ENCODE assay signal across 8 mouse cellular contexts in the genomic region with DNA sequence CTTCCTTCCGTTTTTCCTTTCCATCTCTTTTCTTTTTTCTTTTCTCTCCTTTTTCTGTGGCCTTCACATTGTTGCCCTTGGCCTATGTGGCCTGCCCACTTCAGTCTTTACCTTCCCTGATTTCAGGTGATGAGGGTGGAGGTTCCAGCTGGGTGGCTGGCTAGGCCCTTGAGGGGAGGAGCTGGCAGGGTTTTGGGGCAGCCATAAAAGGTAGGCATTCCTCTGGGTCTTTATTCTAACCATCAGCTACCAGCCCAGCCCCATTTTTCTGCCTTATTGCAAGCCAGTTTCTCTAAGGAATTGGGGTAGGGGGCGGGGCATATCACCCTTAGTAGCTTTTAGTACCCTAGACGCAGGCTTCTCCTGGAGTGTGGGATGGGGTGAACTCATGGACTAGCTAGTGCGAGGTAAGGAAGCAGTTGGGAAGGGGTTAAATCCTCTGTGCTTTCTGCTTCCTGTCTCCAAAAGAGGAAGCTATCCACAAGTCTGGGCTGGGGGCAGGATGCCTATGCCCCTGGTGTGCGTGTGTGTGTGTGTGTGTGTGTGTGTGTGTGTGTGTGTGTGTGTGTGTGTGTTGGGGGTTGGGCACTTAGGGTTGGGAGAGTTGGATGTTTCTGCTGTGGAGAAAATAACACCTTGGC. TPM values are rescaled to one million over a fixed set of nuclear protein-coding genes. Genes with fewer than 3 reads are reported as not detected.
DNase-seq lines count a peak whose midpoint lies in the region; ATAC-seq and TF ChIP-seq lines count a peak whose summit lies in the region.

No protein-coding gene starts in this region.

- H3K36me3 ChIP-seq in forebrain, embryonic 10.5 days (replicated peaks): peaks cover 33% of the 10 kb centered on the region
- H3K36me3 ChIP-seq in liver, postnatal 0 days (replicated peaks; ENCODE audit: insufficient read depth, low read length): peaks cover 27% of the 10 kb centered on the region
- peaks cover 31% of the 10 kb centered on the region for H3K36me3 ChIP-seq in small intestine, adult 2 months (ENCODE audit: control insufficient read depth, insufficient read depth, low read length)

- peak overlapping the region; percentile 56; the same call in 1 of the 2 replicates for H3K27ac ChIP-seq in forebrain, embryonic 10.5 days
- peak overlapping the region; percentile 99 for H3K27ac ChIP-seq in liver, postnatal 0 days (ENCODE audit: low read depth)
- peak overlapping the region; percentile 48 for H3K27ac ChIP-seq in small intestine, adult 2 months (ENCODE audit: insufficient read depth, low read depth, low read length)

- peaks cover 52% of the 10 kb centered on the region for H3K4me1 ChIP-seq in forebrain, embryonic 10.5 days
- peaks cover 30% of the 10 kb centered on the region for H3K4me1 ChIP-seq in liver, postnatal 0 days (ENCODE audit: insufficient read depth)
- peaks cover 8% of the 10 kb centered on the region for H3K4me1 ChIP-seq in small intestine, adult 2 months (ENCODE audit: control insufficient read depth, insufficient read depth, insufficient read length, low read length)

- no peak for TF ChIP-seq POLR2A in small intestine, adult 2 months (IDR thresholded peaks at IDR 0.05; ENCODE audit: low read depth, low read length)

- H3K9ac ChIP-seq in liver, postnatal 0 days (replicated peaks): peak overlapping the region; percentile 52

- TF ChIP-seq CTCF in liver, postnatal 0 days (IDR thresholded peaks at IDR 0.05; ENCODE audit: low read depth): no peak
- TF ChIP-seq CTCF in small intestine, adult 2 months (IDR thresholded peaks at IDR 0.05; ENCODE audit: extremely low read depth, insufficient read length, insufficient replicate concordance, low read depth, low read length): no peak

- H3K4me3 ChIP-seq in forebrain, embryonic 10.5 days: peak overlapping the region; percentile 80
- H3K4me3 ChIP-seq in liver, postnatal 0 days (ENCODE audit: low read depth, low read length): peak overlapping the region; percentile 75
- H3K4me3 ChIP-seq in small intestine, adult 2 months (ENCODE audit: low read depth, low read length): peak overlapping the region; percentile 90

- no peak for TF ChIP-seq EP300 in liver, postnatal 0 days (IDR thresholded peaks at IDR 0.05; ENCODE audit: low read depth)

- no peaks in the 10 kb centered on the region for H3K9me3 ChIP-seq in forebrain, embryonic 10.5 days
- H3K9me3 ChIP-seq in liver, postnatal 0 days (ENCODE audit: low read length): no peaks in the 10 kb centered on the region

- H3K27me3 ChIP-seq in forebrain, embryonic 10.5 days (ENCODE audit: poor library complexity, severe bottlenecking): no peaks in the 10 kb centered on the region
- H3K27me3 ChIP-seq in liver, postnatal 0 days (ENCODE audit: insufficient read depth, low read length): no peaks in the 10 kb centered on the region
- H3K27me3 ChIP-seq in small intestine, adult 2 months (ENCODE audit: control insufficient read depth, insufficient read depth, low read length): no peaks in the 10 kb centered on the region

- peak; percentile 49 for DNase-seq in kidney, adult 11 months
- no peak for DNase-seq in kidney, adult 9 months
- DNase-seq in forebrain, embryonic 10.5 days (ENCODE audit: extremely low spot score, low spot score): no peak
- DNase-seq in induced T-regulatory cell, adult 2 months (ENCODE audit: low read depth): peak; percentile 58
- peak; percentile 57 for DNase-seq in liver, postnatal 0 days
- DNase-seq in frontal cortex, postnatal 25 days (ENCODE audit: low spot score in 2 of 2): no peak
- DNase-seq in urinary bladder, postnatal 14 days (ENCODE audit: low spot score): no peak

- peak overlapping the region; percentile 83 for H3K4me2 ChIP-seq in liver, postnatal 0 days (ENCODE audit: low read depth, low read length)

- 52% methylated on average over 5 of the region's 5 CpGs for WGBS in forebrain, embryonic 10.5 days
- WGBS in liver, postnatal 0 days (ENCODE audit: insufficient replicate concordance): 28% methylated on average over 5 of the region's 5 CpGs
- 40% methylated on average over 5 of the region's 5 CpGs for WGBS in small intestine, adult 2 months

- no peak for ATAC-seq in liver, postnatal 0 days

RNA-seq across cellular contexts. Expression of a gene that starts 2.7 kb away (rescaled TPM):
- 71.0 and 72.0 TPM in 2 replicates for polyA plus RNA-seq in forebrain, embryonic 10.5 days (2016; fragmentation: Nextera tagmentation; extraction: Ambion mirVana)
- polyA plus RNA-seq in liver, postnatal 0 days (2015; fragmentation: Nextera tagmentation; extraction: Ambion mirVana): 65.3 and 65.9 TPM in 2 replicates
- 72.9 and 209 TPM in 2 replicates for polyA plus RNA-seq in small intestine, adult 2 months (2012; rRNA removed)

RNA-seq across cellular contexts. Expression of a gene that starts 6.8 kb away (rescaled TPM):
- 2.9 and 5.1 TPM in 2 replicates for polyA plus RNA-seq in forebrain, embryonic 10.5 days (2016; fragmentation: Nextera tagmentation; extraction: Ambion mirVana)
- 0.11 and 0.18 TPM in 2 replicates for polyA plus RNA-seq in liver, postnatal 0 days (2015; fragmentation: Nextera tagmentation; extraction: Ambion mirVana)
- 7.3 and 25.1 TPM in 2 replicates for polyA plus RNA-seq in small intestine, adult 2 months (2012; rRNA removed)

RNA-seq across cellular contexts. Expression of a gene that starts 30.4 kb away (rescaled TPM):
- polyA plus RNA-seq in forebrain, embryonic 10.5 days (2016; fragmentation: Nextera tagmentation; extraction: Ambion mirVana): 47.5 and 49.2 TPM in 2 replicates
- polyA plus RNA-seq in liver, postnatal 0 days (2015; fragmentation: Nextera tagmentation; extraction: Ambion mirVana): 13.4 and 18.1 TPM in 2 replicates
- 40.0 and 75.4 TPM in 2 replicates for polyA plus RNA-seq in small intestine, adult 2 months (2012; rRNA removed)

RNA-seq across cellular contexts. Expression of a gene that starts 39.2 kb away (rescaled TPM):
- polyA plus RNA-seq in forebrain, embryonic 10.5 days (2016; fragmentation: Nextera tagmentation; extraction: Ambion mirVana): 10.0 and 11.5 TPM in 2 replicates
- polyA plus RNA-seq in liver, postnatal 0 days (2015; fragmentation: Nextera tagmentation; extraction: Ambion mirVana): 4.7 and 5.0 TPM in 2 replicates
- 11.0 and 41.7 TPM in 2 replicates for polyA plus RNA-seq in small intestine, adult 2 months (2012; rRNA removed)

RNA-seq across cellular contexts. Expression of a gene that starts 39.3 kb away (rescaled TPM):
- 12.9 and 14.8 TPM in 2 replicates for polyA plus RNA-seq in forebrain, embryonic 10.5 days (2016; fragmentation: Nextera tagmentation; extraction: Ambion mirVana)
- polyA plus RNA-seq in liver, postnatal 0 days (2015; fragmentation: Nextera tagmentation; extraction: Ambion mirVana): 1.5 and 1.9 TPM in 2 replicates
- 0.25 and 0.39 TPM in 2 replicates for polyA plus RNA-seq in small intestine, adult 2 months (2012; rRNA removed)

Comparison
In these comparisons a context has a peak if more than half of its experiments do, and no peak if none do; other contexts are left out.
1. DNase-seq: peak in kidney, adult 11 months (single experiment), induced T-regulatory cell, adult 2 months (single experiment) and liver, postnatal 0 days (single experiment); none in kidney, adult 9 months (single experiment), forebrain, embryonic 10.5 days (single experiment), frontal cortex, postnatal 25 days (0 of 2) and urinary bladder, postnatal 14 days (single experiment).
2. H3K27ac ChIP-seq: peak in every context shown above with its lines; median percentile 99 in liver, postnatal 0 days; 56 in forebrain, embryonic 10.5 days; 48 in small intestine, adult 2 months.
3. Peak in every context shown above with its lines, with median percentiles within 50 percentile points of each other: H3K4me3 ChIP-seq.